Mouse (Mus musculus): Measurements from ENCODE around the gene Epb41l4b. TPM values are rescaled to one million over a fixed set of nuclear protein-coding genes. Genes with fewer than 3 reads are reported as not detected.

The Epb41l4b gene
- total RNA-seq, 2 experiments from 2014 or later: 33.0 to 38.8 TPM

- no peak for DNase-seq (ENCODE audit: low spot score in 2 of 2)
- intact Hi-C loops (cut with DNase I): no loop called here
Measured at GRCm38 (mm10) chr4:57073843-57074242, 69.4 kb downstream of the Epb41l4b start.

- DNase-seq (ENCODE audit: low spot score in 2 of 2): no peak
- intact Hi-C loops (cut with DNase I): no loop called here
Measured at GRCm38 (mm10) chr4:57073174-57073573, 70.1 kb downstream of the Epb41l4b start.

- DNase-seq (ENCODE audit: low spot score in 2 of 2): no peak
- intact Hi-C loops (cut with DNase I): no loop called here
Measured at GRCm38 (mm10) chr4:57070640-57071039, 72.6 kb downstream of the Epb41l4b start.

GRCm38 (mm10) chr4:57068397-57068796, 74.8 kb downstream of the Epb41l4b start:
- DNase-seq (ENCODE audit: low spot score in 2 of 2): no peak
- intact Hi-C loops (cut with DNase I): loop anchor here (5.0 kb wide), 1 partner anchor 209 kb away; no protein-coding TSS in a partner anchor

- intact Hi-C loops (cut with DNase I): loop anchor here (5.0 kb wide), 1 partner anchor 210 kb away; no protein-coding TSS in a partner anchor
- no peak for DNase-seq (ENCODE audit: low spot score in 2 of 2)
Measured at GRCm38 (mm10) chr4:57067801-57068200, 75.4 kb downstream of the Epb41l4b start.

GRCm38 (mm10) chr4:57066936-57067335, 76.3 kb downstream of the Epb41l4b start:
- no peak for DNase-seq (ENCODE audit: low spot score in 2 of 2)
- intact Hi-C loops (cut with DNase I): loop anchor here (5.0 kb wide), 1 partner anchor 210 kb away; no protein-coding TSS in a partner anchor

- intact Hi-C loops (cut with DNase I): loop anchor here (2.0 to 5.0 kb wide), 2 partner anchors 78 to 212 kb away; partner anchors contain the start of gene Epb41l4b
Measured at GRCm38 (mm10) chr4:57065273-57065672, 78.0 kb downstream of the Epb41l4b start.

GRCm38 (mm10) chr4:57064830-57065229, 78.4 kb downstream of the Epb41l4b start:
- intact Hi-C loops (cut with DNase I): loop anchor here (2.0 to 5.0 kb wide), 2 partner anchors 78 to 212 kb away; partner anchors contain the start of gene Epb41l4b
- DNase-seq (ENCODE audit: low spot score in 2 of 2): no peak

More at GRCm38 (mm10) chr4:57065273-57065672, 78.0 kb downstream of the Epb41l4b start:
- DNase-seq (ENCODE audit: low spot score in 2 of 2): peak; percentile 69 to 80

GRCm38 (mm10) chr4:57060319-57060831, 82.9 kb downstream of the Epb41l4b start:
- no peak for DNase-seq (ENCODE audit: low spot score in 2 of 2)
- intact Hi-C loops (cut with DNase I): no loop called here

- no peak for DNase-seq (ENCODE audit: low spot score in 2 of 2)
Measured at GRCm38 (mm10) chr4:57058623-57059022, 84.6 kb downstream of the Epb41l4b start.

GRCm38 (mm10) chr4:57057637-57058036, 85.6 kb downstream of the Epb41l4b start:
- intact Hi-C loops (cut with DNase I): no loop called here
- DNase-seq (ENCODE audit: low spot score in 2 of 2): no peak

More at GRCm38 (mm10) chr4:57058623-57059022, 84.6 kb downstream of the Epb41l4b start:
- intact Hi-C loops (cut with DNase I): no loop called here

GRCm38 (mm10) chr4:57055635-57056034, 87.6 kb downstream of the Epb41l4b start:
- intact Hi-C loops (cut with DNase I): no loop called here
- no peak for DNase-seq (ENCODE audit: low spot score in 2 of 2)

GRCm38 (mm10) chr4:57049281-57049921, 93.8 kb downstream of the Epb41l4b start:
- DNase-seq (ENCODE audit: low spot score in 2 of 2): no peak
- intact Hi-C loops (cut with DNase I): loop anchor here (1.0 kb wide), 1 partner anchor 31 kb away; no protein-coding TSS in a partner anchor

GRCm38 (mm10) chr4:57048566-57048965, 94.7 kb downstream of the Epb41l4b start:
- peak in 1 of 2 experiments; percentile 25 for DNase-seq (ENCODE audit: low spot score in 2 of 2)
- intact Hi-C loops (cut with DNase I): no loop called here

GRCm38 (mm10) chr4:57046160-57046571, 97.1 kb downstream of the Epb41l4b start:
- DNase-seq (ENCODE audit: low spot score in 2 of 2): peak; percentile 57 to 66
- intact Hi-C loops (cut with DNase I): no loop called here

- no peak for DNase-seq (ENCODE audit: low spot score in 2 of 2)
- intact Hi-C loops (cut with DNase I): no loop called here
Measured at GRCm38 (mm10) chr4:57043621-57044020, 99.6 kb downstream of the Epb41l4b start.

GRCm38 (mm10) chr4:57041661-57042060, 101.6 kb downstream of the Epb41l4b start:
- no peak for DNase-seq (ENCODE audit: low spot score in 2 of 2)
- intact Hi-C loops (cut with DNase I): no loop called here

GRCm38 (mm10) chr4:57041211-57041610, 102.0 kb downstream of the Epb41l4b start:
- DNase-seq (ENCODE audit: low spot score in 2 of 2): no peak
- intact Hi-C loops (cut with DNase I): no loop called here

GRCm38 (mm10) chr4:57040481-57040880, 102.8 kb downstream of the Epb41l4b start:
- DNase-seq (ENCODE audit: low spot score in 2 of 2): no peak
- intact Hi-C loops (cut with DNase I): no loop called here

GRCm38 (mm10) chr4:57039127-57040031, 103.9 kb downstream of the Epb41l4b start:
- intact Hi-C loops (cut with DNase I): no loop called here
- peak; percentile 43 to 45 for DNase-seq (ENCODE audit: low spot score in 2 of 2)

Data from left cerebral cortex, postnatal 36 days (tissue).